Mouse (Mus musculus): ENCODE data around the gene Rnf145. TPM values are rescaled to one million over a fixed set of nuclear protein-coding genes. Genes with fewer than 3 reads are reported as not detected.

The Rnf145 gene
- polyA plus RNA-seq, 1 experiment from 2014 or later, result 22.8 TPM

DNA sequence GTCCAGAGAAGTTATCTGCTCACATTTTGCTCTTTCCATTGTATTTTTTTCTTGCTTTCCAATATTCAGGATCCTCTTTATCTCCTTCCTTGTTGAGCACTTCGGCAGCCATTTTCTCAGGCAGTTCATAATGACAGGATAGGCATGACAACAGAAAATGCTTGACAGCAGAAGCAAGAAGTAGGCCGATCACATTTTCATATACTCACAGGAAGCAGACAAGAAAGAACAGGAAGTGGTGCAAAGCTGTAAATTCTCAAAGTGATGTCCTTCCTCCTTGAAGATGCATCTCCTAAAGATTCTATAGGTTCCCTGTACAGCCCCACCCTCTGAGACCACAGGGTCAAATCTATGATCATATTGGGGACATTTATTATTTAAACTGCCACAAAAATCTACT lies 42.3 kb upstream of the Rnf145 start:
- no peak overlapping the region for H3K4me3 ChIP-seq (ENCODE audit: low read depth, low read length)
- H3K4me1 ChIP-seq (replicated peaks; ENCODE audit: control insufficient read depth, insufficient read depth, low read length), result peaks cover 4% of the 10 kb centered on the region; the same call in 1 of the 2 replicates
- H3K9me3 ChIP-seq (ENCODE audit: control insufficient read depth), result no peaks in the 10 kb centered on the region
- H3K9ac ChIP-seq (ENCODE audit: low read depth, low read length), result no peak overlapping the region
- ATAC-seq, result no peak
- H3K27me3 ChIP-seq (replicated peaks; ENCODE audit: control insufficient read depth, insufficient read depth, low read length), result no peaks in the 10 kb centered on the region
- no peak for TF ChIP-seq CTCF (IDR thresholded peaks at IDR 0.05; ENCODE audit: low read depth)
- 81% methylated on average over 2 of the region's 2 CpGs for WGBS
- H3K27ac ChIP-seq (ENCODE audit: low read depth, low read length), result no peak overlapping the region
- no peaks in the 10 kb centered on the region for H3K36me3 ChIP-seq (ENCODE audit: control insufficient read depth, insufficient read depth)
- H3K4me2 ChIP-seq (replicated peaks; ENCODE audit: low read depth), result no peak overlapping the region

DNA sequence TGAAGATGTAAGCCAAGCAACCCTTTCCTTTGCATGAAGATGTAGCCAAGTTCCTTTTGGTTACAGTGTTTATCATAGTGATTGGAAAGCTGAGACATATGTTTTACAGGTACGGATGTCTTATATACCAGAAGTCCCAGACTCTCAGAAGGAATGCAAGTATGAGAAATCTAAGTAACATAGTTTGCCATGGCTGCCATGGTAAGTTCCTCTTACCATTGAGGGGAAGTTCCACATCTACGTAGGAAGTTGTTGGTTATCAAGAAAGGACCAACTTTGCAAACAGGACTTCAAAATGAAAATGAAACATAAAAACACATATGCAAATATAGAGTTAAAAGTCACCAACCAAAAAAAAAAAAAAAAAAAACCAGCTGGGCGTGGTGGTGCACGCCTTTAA lies 40.4 kb upstream of the Rnf145 start:
- Histone ChIP-seq H3K27me3 (replicated peaks; ENCODE audit: control insufficient read depth, insufficient read depth, low read length) (no peaks in the 10 kb centered on the region), H3K4me3 (ENCODE audit: low read depth, low read length) (no peak overlapping the region), H3K4me2 (replicated peaks; ENCODE audit: low read depth) (no peak overlapping the region), H3K4me1 (replicated peaks; ENCODE audit: control insufficient read depth, insufficient read depth, low read length) (no peaks in the 10 kb centered on the region), H3K27ac (ENCODE audit: low read depth, low read length) (no peak overlapping the region), H3K9ac (ENCODE audit: low read depth, low read length) (no peak overlapping the region), H3K36me3 (ENCODE audit: control insufficient read depth, insufficient read depth) (no peaks in the 10 kb centered on the region), H3K9me3 (ENCODE audit: control insufficient read depth) (no peaks in the 10 kb centered on the region)
- WGBS, result 89% methylated on average over 4 of the region's 4 CpGs
- TF ChIP-seq CTCF (IDR thresholded peaks at IDR 0.05; ENCODE audit: low read depth), result no peak
- ATAC-seq, result no peak

DNA sequence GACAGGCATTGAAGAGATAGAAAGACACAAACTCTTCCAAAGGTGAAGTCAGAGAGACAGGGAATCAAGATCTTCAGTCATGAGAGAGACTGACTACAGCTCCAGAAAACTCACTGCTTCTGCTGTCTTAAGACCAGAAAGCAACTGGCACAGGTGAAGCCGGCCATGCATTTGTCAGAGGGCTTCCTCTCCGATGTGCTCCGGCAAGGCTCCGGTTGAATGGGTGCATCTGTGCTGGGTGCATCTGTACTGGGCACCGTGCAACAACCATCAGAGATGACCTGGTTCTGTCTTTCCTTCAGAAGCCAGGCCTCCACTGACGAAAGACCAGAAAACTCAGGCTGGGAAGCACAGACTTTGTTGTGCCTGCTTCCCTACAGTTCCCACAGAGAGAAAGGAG lies 38.5 kb upstream of the Rnf145 start:
- Histone ChIP-seq H3K27ac (ENCODE audit: low read depth, low read length) (no peak overlapping the region), H3K4me1 (replicated peaks; ENCODE audit: control insufficient read depth, insufficient read depth, low read length) (0 out of 2 replicates have a peak, but pooled peaks cover 7% of the 10 kb centered on the region), H3K36me3 (ENCODE audit: control insufficient read depth, insufficient read depth) (no peaks in the 10 kb centered on the region), H3K9ac (ENCODE audit: low read depth, low read length) (no peak overlapping the region), H3K9me3 (ENCODE audit: control insufficient read depth) (no peaks in the 10 kb centered on the region), H3K4me2 (replicated peaks; ENCODE audit: low read depth) (no peak overlapping the region), H3K27me3 (replicated peaks; ENCODE audit: control insufficient read depth, insufficient read depth, low read length) (no peaks in the 10 kb centered on the region), H3K4me3 (ENCODE audit: low read depth, low read length) (no peak overlapping the region)
- ATAC-seq, result no peak
- 93% methylated on average over 6 of the region's 6 CpGs for WGBS
- no peak for TF ChIP-seq CTCF (IDR thresholded peaks at IDR 0.05; ENCODE audit: low read depth)

DNA sequence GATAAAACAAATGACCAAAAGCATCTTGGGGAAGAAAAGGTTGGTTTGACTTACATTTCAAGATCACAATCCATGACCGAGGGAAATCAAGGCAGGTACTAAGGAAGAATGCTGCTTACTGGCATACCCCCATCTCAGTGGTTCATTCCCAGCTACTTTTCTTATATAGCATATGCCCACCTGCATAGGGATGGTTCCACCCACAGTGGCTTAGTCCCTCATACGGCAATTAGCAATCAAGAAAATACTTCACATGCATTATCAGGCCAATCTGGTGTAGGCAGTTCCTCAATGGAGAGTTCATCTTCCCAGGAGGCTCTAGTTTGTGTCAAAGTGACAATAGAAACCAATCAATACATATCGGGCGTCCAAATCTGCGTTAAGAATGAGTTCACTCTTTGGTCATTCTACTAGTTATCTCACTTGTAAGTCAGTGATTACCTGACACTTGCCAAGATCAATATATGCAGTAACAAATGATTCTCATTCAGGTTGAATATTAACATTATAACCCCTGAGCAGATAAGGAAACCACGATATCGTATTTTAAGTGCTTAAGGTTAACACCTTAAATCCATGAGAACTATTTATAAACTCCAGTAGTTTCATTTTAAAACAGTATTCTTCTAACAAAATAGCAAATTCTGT lies 33.6 kb upstream of the Rnf145 start:
- Histone ChIP-seq H3K27ac (ENCODE audit: low read depth, low read length) (no peak overlapping the region), H3K4me2 (replicated peaks; ENCODE audit: low read depth) (0 out of 2 replicates have a peak overlapping the region, but pooled peaks have one; percentile 21), H3K4me3 (ENCODE audit: low read depth, low read length) (no peak overlapping the region), H3K9me3 (ENCODE audit: control insufficient read depth) (no peaks in the 10 kb centered on the region), H3K27me3 (replicated peaks; ENCODE audit: control insufficient read depth, insufficient read depth, low read length) (no peaks in the 10 kb centered on the region), H3K36me3 (ENCODE audit: control insufficient read depth, insufficient read depth) (no peaks in the 10 kb centered on the region), H3K9ac (ENCODE audit: low read depth, low read length) (no peak overlapping the region), H3K4me1 (replicated peaks; ENCODE audit: control insufficient read depth, insufficient read depth, low read length) (0 out of 2 replicates have a peak, but pooled peaks cover 9% of the 10 kb centered on the region)
- no peak for TF ChIP-seq CTCF (IDR thresholded peaks at IDR 0.05; ENCODE audit: low read depth)
- 49% methylated on average over 7 of the region's 7 CpGs for WGBS
- no peak for ATAC-seq

DNA sequence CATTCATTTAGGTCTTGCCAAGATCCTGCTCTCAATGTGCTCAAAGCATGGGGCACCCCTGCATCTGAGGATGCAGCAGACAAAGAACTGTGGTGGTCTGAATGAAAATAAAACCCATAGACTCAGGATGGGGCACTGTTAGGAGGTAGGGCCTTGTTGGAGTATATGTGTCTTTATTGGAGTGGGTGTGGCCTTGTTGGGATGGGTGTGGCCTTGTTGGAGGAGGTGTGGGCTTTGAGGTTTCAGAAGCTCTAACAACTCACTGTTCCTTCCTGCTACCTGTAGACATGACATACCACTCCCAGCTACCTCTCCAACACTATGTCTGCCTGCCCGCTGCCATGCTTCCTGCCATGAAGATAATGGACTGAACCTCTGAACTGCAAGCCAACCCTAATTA lies 29.6 kb upstream of the Rnf145 start:
- ATAC-seq, result 0 out of 2 replicates have a peak, but pooled peaks have one; percentile 25
- WGBS, result 89% methylated on average over 1 of the region's 1 CpGs

DNA sequence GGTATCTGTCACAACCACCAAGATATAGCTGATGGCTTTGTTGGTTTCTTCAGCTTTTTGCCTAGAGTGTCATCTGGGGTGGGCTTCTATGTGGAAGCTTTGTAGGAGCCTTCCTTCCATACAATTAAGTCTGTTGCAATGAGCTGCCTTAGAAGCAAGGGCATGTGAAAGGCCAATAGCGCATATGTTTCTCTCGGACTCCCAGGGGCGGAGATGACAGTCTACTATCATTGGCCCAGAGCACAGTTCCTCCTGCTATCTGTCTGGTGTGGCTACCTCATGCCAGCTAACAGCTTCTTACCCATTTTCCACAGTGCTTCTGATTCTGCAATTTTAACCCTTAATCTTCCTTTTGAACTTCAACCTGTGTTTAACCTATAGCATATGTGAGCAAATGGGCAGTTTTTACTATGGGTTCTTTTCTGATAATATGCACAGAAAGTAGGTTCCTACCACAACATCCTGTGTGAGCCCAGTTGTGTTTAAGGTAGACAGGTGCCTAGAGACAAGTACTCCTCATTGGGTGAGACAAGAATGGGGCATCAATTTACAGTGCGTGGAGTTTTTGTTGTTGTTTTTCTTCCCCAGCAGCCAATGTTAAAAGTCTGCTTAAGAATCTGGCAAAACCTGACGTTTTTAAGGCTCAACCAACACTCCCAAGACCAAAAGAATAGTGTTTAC lies 24.0 kb upstream of the Rnf145 start:
- H3K9ac ChIP-seq (ENCODE audit: low read depth, low read length), result no peak overlapping the region
- H3K9me3 ChIP-seq (ENCODE audit: control insufficient read depth), result no peaks in the 10 kb centered on the region
- 78% methylated on average over 5 of the region's 5 CpGs for WGBS
- no peak for TF ChIP-seq CTCF (IDR thresholded peaks at IDR 0.05; ENCODE audit: low read depth)
- no peak overlapping the region for H3K4me2 ChIP-seq (replicated peaks; ENCODE audit: low read depth)
- no peak overlapping the region for H3K4me3 ChIP-seq (ENCODE audit: low read depth, low read length)
- ATAC-seq, result no peak
- no peaks in the 10 kb centered on the region for H3K27me3 ChIP-seq (replicated peaks; ENCODE audit: control insufficient read depth, insufficient read depth, low read length)
- H3K27ac ChIP-seq (ENCODE audit: low read depth, low read length), result no peak overlapping the region
- H3K4me1 ChIP-seq (replicated peaks; ENCODE audit: control insufficient read depth, insufficient read depth, low read length), result no peaks in the 10 kb centered on the region
- H3K36me3 ChIP-seq (ENCODE audit: control insufficient read depth, insufficient read depth), result no peaks in the 10 kb centered on the region

More for the DNA sequence above, 29.6 kb upstream of the Rnf145 start:
- 0 out of 2 replicates have a peak, but pooled peaks cover 9% of the 10 kb centered on the region for H3K4me1 ChIP-seq (replicated peaks; ENCODE audit: control insufficient read depth, insufficient read depth, low read length)
- no peaks in the 10 kb centered on the region for H3K27me3 ChIP-seq (replicated peaks; ENCODE audit: control insufficient read depth, insufficient read depth, low read length)
- no peak for TF ChIP-seq CTCF (IDR thresholded peaks at IDR 0.05; ENCODE audit: low read depth)
- H3K36me3 ChIP-seq (ENCODE audit: control insufficient read depth, insufficient read depth), result no peaks in the 10 kb centered on the region
- no peak overlapping the region for H3K4me2 ChIP-seq (replicated peaks; ENCODE audit: low read depth)
- H3K4me3 ChIP-seq (ENCODE audit: low read depth, low read length), result no peak overlapping the region
- no peak overlapping the region for H3K27ac ChIP-seq (ENCODE audit: low read depth, low read length)
- H3K9me3 ChIP-seq (ENCODE audit: control insufficient read depth), result no peaks in the 10 kb centered on the region
- no peak overlapping the region for H3K9ac ChIP-seq (ENCODE audit: low read depth, low read length)
